Mouse (Mus musculus) kidney, embryonic 14.5 days (tissue): ENCODE measurements around the gene Olfr615. TPM values are rescaled to one million over a fixed set of nuclear protein-coding genes. Genes with fewer than 3 reads are reported as not detected.

ENCODE experiments used
- ATAC-seq: fragments of 200-750 bp; cut with Nextera tagmentation; 2 replicates; pipeline ENCODE4 v1.8.0; 2017; ENCODE audit warnings: moderate number of reproducible peaks, mild to moderate bottlenecking, moderate TSS enrichment, moderate library complexity; ENCODE audit not compliant: low FRiP score, low TSS enrichment
- H3K27ac ChIP-seq: fragments of 300-500 bp; sonication (generic); 2 replicates; pipeline ENCODE4 v1.5.1; 2014; ENCODE audit warnings: low read depth, mild to moderate bottlenecking, low read length, moderate library complexity, mixed read lengths
- H3K27me3 ChIP-seq: fragments of 300-500 bp; sonication (generic); 2 replicates; pipeline ENCODE4 v1.6.1; 2014; ENCODE audit warnings: mild to moderate bottlenecking, low read length; ENCODE audit not compliant: control insufficient read depth, insufficient read depth
- H3K36me3 ChIP-seq: fragments of 300-500 bp; sonication (generic); 2 replicates; pipeline ENCODE4 v1.6.1; 2014; ENCODE audit warnings: low read length, mixed read lengths; ENCODE audit not compliant: control insufficient read depth, insufficient read depth
- H3K4me1 ChIP-seq: fragments of 300-500 bp; sonication (generic); 2 replicates; pipeline ENCODE4 v1.6.1; 2014; ENCODE audit warnings: low read length, mixed read lengths; ENCODE audit not compliant: control insufficient read depth, insufficient read depth
- H3K4me2 ChIP-seq: fragments of 300-500 bp; sonication (generic); replicated peaks from 2 replicates; pipeline ENCODE4 v1.6.1; 2014; ENCODE audit warnings: low read depth, mild to moderate bottlenecking, low read length
- H3K4me3 ChIP-seq: fragments of 300-500 bp; sonication (generic); 2 replicates; pipeline ENCODE4 v1.5.1; 2014; ENCODE audit warnings: mild to moderate bottlenecking, low read length
- H3K9ac ChIP-seq: fragments of 300-500 bp; sonication (generic); 2 replicates; pipeline ENCODE4 v1.6.1; 2014; ENCODE audit warnings: low read depth, mild to moderate bottlenecking, low read length, moderate library complexity
- H3K9me3 ChIP-seq: fragments of 300-500 bp; sonication (generic); 2 replicates; pipeline ENCODE4 v1.6.1; 2016; ENCODE audit warnings: low read length; ENCODE audit not compliant: control insufficient read depth
- WGBS: fragments of 180-500 bp; shearing (Covaris S2); extraction: QIAGEN DNeasy Blood & Tissue Kit; methylation state at CpG from one replicate; pipeline ENCODE4 v1.1.7; 2014; 5-methylcytosine and 5-hydroxymethylcytosine counted together
- microRNA-seq: library from miRNA; unstranded; fragments of <30 nt; microRNA quantifications from one replicate; pipeline ENCODE4, GENCODE M21; 2016
- polyA plus RNA-seq: library from polyadenylated mRNA; unstranded; fragments of >200 nt; fragmentation: Nextera tagmentation; extraction: Ambion mirVana; gene quantifications from 2 replicates; pipeline ENCODE4 v1.2.1, GENCODE M21; 2014

The Olfr615 gene
- polyA plus RNA-seq, 1 experiment from 2014 or later: not detected

- 92% methylated on average over 2 of the region's 2 CpGs for WGBS
- H3K36me3 ChIP-seq: no peaks in the 10 kb centered on the region
- no peak overlapping the region for H3K27ac ChIP-seq
- no peak overlapping the region for H3K4me2 ChIP-seq
- no peak overlapping the region for H3K9ac ChIP-seq
- H3K4me3 ChIP-seq: no peak overlapping the region
- no peak for ATAC-seq
- H3K4me1 ChIP-seq: no peaks in the 10 kb centered on the region
- H3K9me3 ChIP-seq: no peaks in the 10 kb centered on the region
- no peaks in the 10 kb centered on the region for H3K27me3 ChIP-seq
Observed at GRCm38 (mm10) chr7:103607425-103607824, 51.5 kb downstream of the Olfr615 start.

- Histone ChIP-seq H3K36me3 (no peaks in the 10 kb centered on the region), H3K9me3 (no peaks in the 10 kb centered on the region), H3K4me3 (no peak within 1 kb of the TSS), H3K27ac (no peak within 1 kb of the TSS), H3K9ac (no peak within 1 kb of the TSS), H3K4me2 (no peak within 1 kb of the TSS), H3K27me3 (no peaks in the 10 kb centered on the region), H3K4me1 (no peaks in the 10 kb centered on the region)
- ATAC-seq: no peak
- 82% methylated on average over 2 of the region's 2 CpGs for WGBS
Observed at GRCm38 (mm10) chr7:103612434-103612833, 56.6 kb downstream of the Olfr615 start, which contains the start of gene Olfr620. Gene Olfr620 (minus strand): TSS chr7:103612534.

Small RNA genes within 50 kb of the gene (microRNA-seq; reads per million reads assigned to microRNA genes)
- gene Gm26506: not detected

Other genes with a start within 250 kb of the Olfr615 start
- gene Olfr597, start 239.8 kb upstream of the Olfr615 start, polyA plus RNA-seq: not detected in 2 replicates
- gene Olfr598, start 232.5 kb upstream of the Olfr615 start, polyA plus RNA-seq: not detected in 2 replicates
- not detected in 2 replicates for gene Olfr599, start 220.2 kb upstream of the Olfr615 start, polyA plus RNA-seq
- gene Olfr600, start 206.4 kb upstream of the Olfr615 start, polyA plus RNA-seq: not detected in 2 replicates
- not detected in 2 replicates for gene Olfr601, start 193.4 kb upstream of the Olfr615 start, polyA plus RNA-seq
- not detected in 2 replicates for gene Olfr603, start 169.9 kb upstream of the Olfr615 start, polyA plus RNA-seq
- gene Usp17lc, start 141.0 kb upstream of the Olfr615 start, polyA plus RNA-seq: not detected in 2 replicates
- gene Olfr605, start 110.6 kb upstream of the Olfr615 start, polyA plus RNA-seq: not detected in 2 replicates
- not detected in 2 replicates for gene Olfr606, start 107.0 kb upstream of the Olfr615 start, polyA plus RNA-seq
- gene Olfr607, start 91.9 kb upstream of the Olfr615 start, polyA plus RNA-seq: not detected in 2 replicates
- not detected in 2 replicates for gene Olfr608, start 86.2 kb upstream of the Olfr615 start, polyA plus RNA-seq
- gene Olfr609, start 58.0 kb upstream of the Olfr615 start, polyA plus RNA-seq: not detected in 2 replicates
- not detected in 2 replicates for gene Olfr610, start 44.0 kb upstream of the Olfr615 start, polyA plus RNA-seq
- not detected in 2 replicates for gene Olfr611, start 35.2 kb upstream of the Olfr615 start, polyA plus RNA-seq
- gene Olfr612, start 13.4 kb upstream of the Olfr615 start, polyA plus RNA-seq: not detected in 2 replicates
- not detected in 2 replicates for gene Olfr613, start 8.0 kb upstream of the Olfr615 start, polyA plus RNA-seq
- gene Olfr616, start 13.1 kb downstream of the Olfr615 start, polyA plus RNA-seq: not detected in 2 replicates
- gene Olfr617, start 17.0 kb downstream of the Olfr615 start, polyA plus RNA-seq: not detected in 2 replicates
- not detected in 2 replicates for gene Olfr618, start 34.0 kb downstream of the Olfr615 start, polyA plus RNA-seq
- not detected in 2 replicates for gene Olfr619, start 44.5 kb downstream of the Olfr615 start, polyA plus RNA-seq
- not detected in 2 replicates for gene Olfr620, start 56.5 kb downstream of the Olfr615 start, polyA plus RNA-seq
- not detected in 2 replicates for gene Olfr622, start 86.6 kb downstream of the Olfr615 start, polyA plus RNA-seq
- not detected in 2 replicates for gene Olfr623, start 107.6 kb downstream of the Olfr615 start, polyA plus RNA-seq
- 0.04 TPM in 1 of 2 replicates, not detected in the other for gene Olfr624, start 115.1 kb downstream of the Olfr615 start, polyA plus RNA-seq
- not detected in 2 replicates for gene Olfr625-ps1, start 126.6 kb downstream of the Olfr615 start, polyA plus RNA-seq
- gene Olfr243, start 158.6 kb downstream of the Olfr615 start, polyA plus RNA-seq: not detected in 2 replicates
- gene Olfr628, start 174.3 kb downstream of the Olfr615 start, polyA plus RNA-seq: not detected in 2 replicates
- gene Olfr629, start 188.9 kb downstream of the Olfr615 start, polyA plus RNA-seq: not detected in 2 replicates
- gene Olfr630, start 201.3 kb downstream of the Olfr615 start, polyA plus RNA-seq: not detected in 2 replicates
- gene Olfr69, start 215.5 kb downstream of the Olfr615 start, polyA plus RNA-seq: not detected in 2 replicates
- not detected in 2 replicates for gene Olfr68, start 223.6 kb downstream of the Olfr615 start, polyA plus RNA-seq
- not detected in 2 replicates for gene Olfr67, start 235.7 kb downstream of the Olfr615 start, polyA plus RNA-seq